Comparison of ENCODE assay signal across 9 mouse cellular contexts in genomic region chr7:25005421-25006065, GRCm38 (mm10). TPM values are rescaled to one million over a fixed set of nuclear protein-coding genes. Genes with fewer than 3 reads are reported as not detected.
A peak's percentile ranks its signal among the peaks of the same experiment; 100 is the strongest.
DNase-seq lines count a peak whose midpoint lies in the region; ATAC-seq and TF ChIP-seq lines count a peak whose summit lies in the region.
"Had no signal": no experiment of that assay in that cellular context is flagged by ENCODE, and none has a peak within 500 bp of the region (broad histone marks: within the 10 kb centered on the region; RNA-seq: fewer than 3 reads in every experiment).

Gene Atp1a3, minus strand, starts transcription at chr7:25005958.

- peak within 1 kb of the TSS; percentile 30 for H3K4me3 ChIP-seq in lung, embryonic 16.5 days (ENCODE audit: low read length)
- H3K4me3 ChIP-seq in lung, adult 2 months (replicated peaks; ENCODE audit: extremely low read depth, low read depth, low read length) = no peak within 1 kb of the TSS
- H3K4me3 ChIP-seq in forebrain, postnatal 0 days (ENCODE audit: low read depth, low read length) = peak within 1 kb of the TSS; percentile 84
- H3K4me3 ChIP-seq: myocyte had no signal

- peaks cover 60% of the 10 kb centered on the region for H3K27me3 ChIP-seq in lung, embryonic 16.5 days (ENCODE audit: control insufficient read depth, insufficient read depth, low read depth, low read length)
- no peaks in the 10 kb centered on the region for H3K27me3 ChIP-seq in forebrain, postnatal 0 days (ENCODE audit: insufficient read depth, low read length)

- no peaks in the 10 kb centered on the region for H3K9me3 ChIP-seq in lung, embryonic 16.5 days (ENCODE audit: control insufficient read depth, low read length)
- no peaks in the 10 kb centered on the region for H3K9me3 ChIP-seq in forebrain, postnatal 0 days (ENCODE audit: low read length)

- H3K36me3 ChIP-seq in lung, embryonic 16.5 days (ENCODE audit: control insufficient read depth, insufficient read depth, low read length) = no peaks in the 10 kb centered on the region
- H3K36me3 ChIP-seq in forebrain, postnatal 0 days (ENCODE audit: insufficient read depth) = peaks cover 2% of the 10 kb centered on the region; the same call in 1 of the 2 replicates

- peak within 1 kb of the TSS; percentile 44 for H3K4me2 ChIP-seq in lung, embryonic 16.5 days (ENCODE audit: low read depth, low read length)
- H3K4me2 ChIP-seq in forebrain, postnatal 0 days (ENCODE audit: low read depth) = peak within 1 kb of the TSS; percentile 72

- peaks cover 5% of the 10 kb centered on the region; the same call in 1 of the 2 replicates for H3K4me1 ChIP-seq in lung, embryonic 16.5 days (replicated peaks; ENCODE audit: control insufficient read depth, insufficient read depth, low read length)
- no peaks in the 10 kb centered on the region for H3K4me1 ChIP-seq in lung, adult 2 months (ENCODE audit: control insufficient read depth, insufficient read depth, low read length)
- peaks cover 49% of the 10 kb centered on the region for H3K4me1 ChIP-seq in forebrain, postnatal 0 days (ENCODE audit: insufficient read depth)

- 2% methylated on average over 54 of the region's 54 CpGs for WGBS in lung, embryonic 16.5 days
- WGBS in lung, adult 2 months = 2% methylated on average over 54 of the region's 54 CpGs
- 1% methylated on average over 34 of the region's 54 CpGs for WGBS in forebrain, postnatal 0 days

- no peak within 1 kb of the TSS for H3K27ac ChIP-seq in lung, embryonic 16.5 days (ENCODE audit: low read length)
- H3K27ac ChIP-seq in forebrain, postnatal 0 days (ENCODE audit: low read depth, low read length) = peak within 1 kb of the TSS; percentile 96

- TF ChIP-seq POLR2A in lung, adult 2 months (IDR thresholded peaks at IDR 0.05; ENCODE audit: borderline replicate concordance, extremely low read depth, low read depth, low read length) = no peak

- TF ChIP-seq CTCF in lung, adult 2 months (IDR thresholded peaks at IDR 0.05; ENCODE audit: insufficient read depth, low read length) = no peak
- TF ChIP-seq CTCF in forebrain, postnatal 0 days (IDR thresholded peaks at IDR 0.05; ENCODE audit: low read depth) = peak; percentile 16; the same call in 1 of the 2 replicates

- no peak for DNase-seq in lung, adult 2 months
- DNase-seq in cerebellum, adult 18-20 months = peak; percentile 93 to 96
- peak; percentile 90 for DNase-seq in forebrain, postnatal 0 days
- peak; percentile 75 to 85 for DNase-seq in layer of hippocampus, postnatal 14 days (ENCODE audit: low spot score in 2 of 2)
- peak; percentile 85 to 88 for DNase-seq in right cerebral cortex, postnatal 36 days (ENCODE audit: low spot score in 2 of 2)
- DNase-seq in ovary, postnatal 14 days (ENCODE audit: low spot score) = no peak

- ATAC-seq in lung, embryonic 16.5 days (ENCODE audit: low read depth) = peak; percentile 56
- peak; percentile 83 for ATAC-seq in forebrain, postnatal 0 days
- peak; percentile 30 for ATAC-seq in megakaryocyte progenitor cell, adult 5-6 weeks (replicated peaks; ENCODE audit: poor library complexity)

- no peak within 1 kb of the TSS for H3K9ac ChIP-seq in lung, embryonic 16.5 days (ENCODE audit: low read length)
- H3K9ac ChIP-seq in forebrain, postnatal 0 days = peak within 1 kb of the TSS; percentile 98

RNA-seq across cellular contexts. Expression of gene Atp1a3, which starts in this region (rescaled TPM):
- polyA plus RNA-seq in lung, embryonic 16.5 days (2015; fragmentation: Nextera tagmentation; extraction: Ambion mirVana) = 1.0 and 2.1 TPM in 2 replicates
- polyA plus RNA-seq in lung, adult 2 months (2012; rRNA removed) = 4.8 and 7.1 TPM in 2 replicates
- total RNA-seq in forebrain, postnatal 0 days (2014; rRNA removed) = 204 and 256 TPM in 2 replicates
- 432 and 535 TPM in 2 replicates for polyA plus RNA-seq in forebrain, postnatal 0 days (2015; fragmentation: Nextera tagmentation; extraction: Ambion mirVana)
- total RNA-seq in layer of hippocampus, postnatal 14 days (2021) = 1,000 to 10,000 TPM; 2,620 to 2,738 TPM
- 24.4 and 35.2 TPM in 2 replicates for total RNA-seq in megakaryocyte progenitor cell, adult 5-6 weeks (2015)
- total RNA-seq in megakaryocyte progenitor cell, adult 5-6 weeks (2017) = 18.4 and 28.5 TPM in 2 replicates

Comparison
In these comparisons a context has a peak if more than half of its experiments do, and no peak if none do; other contexts are left out.
1. RNA of gene Atp1a3 (total RNA-seq): 2,620 to 2,738 TPM in layer of hippocampus, postnatal 14 days; 204 to 256 TPM in forebrain, postnatal 0 days and 18.4 to 35.2 TPM in megakaryocyte progenitor cell, adult 5-6 weeks; every median in the first group is over 10 times any median in the second.
2. RNA of gene Atp1a3 (polyA plus RNA-seq): 432 to 535 TPM in forebrain, postnatal 0 days; 4.8 to 7.1 TPM in lung, adult 2 months and 1.0 to 2.1 TPM in lung, embryonic 16.5 days; every median in the first group is over 10 times any median in the second.
3. ATAC-seq: peak in every context shown above with its lines; median percentile 83 in forebrain, postnatal 0 days; 56 in lung, embryonic 16.5 days; 30 in megakaryocyte progenitor cell, adult 5-6 weeks.
4. DNase-seq: peak in cerebellum, adult 18-20 months (2 of 2), forebrain, postnatal 0 days (single experiment), layer of hippocampus, postnatal 14 days (2 of 2) and right cerebral cortex, postnatal 36 days (2 of 2); none in lung, adult 2 months (single experiment) and ovary, postnatal 14 days (single experiment).